Mouse (Mus musculus): ENCODE results near the gene Fahd1. TPM values are rescaled to one million over a fixed set of nuclear protein-coding genes. Genes with fewer than 3 reads are reported as not detected.

The Fahd1 gene
- polyA plus RNA-seq, 1 experiment, result 108 TPM

GRCm38 (mm10) chr17:24873695-24874404, 23.7 kb upstream of the Fahd1 start:
- Histone ChIP-seq H3K4me1 (ENCODE audit: control insufficient read depth, insufficient read depth, insufficient read length, low read length) (peaks cover 8% of the 10 kb centered on the region), H3K27me3 (ENCODE audit: control insufficient read depth, insufficient read depth, low read length) (no peaks in the 10 kb centered on the region), H3K27ac (ENCODE audit: insufficient read depth, low read depth, low read length) (no peak overlapping the region), H3K36me3 (ENCODE audit: control insufficient read depth, insufficient read depth, low read length) (no peaks in the 10 kb centered on the region), H3K4me3 (ENCODE audit: low read depth, low read length) (no peak overlapping the region)
- 67% methylated on average over 4 of the region's 4 CpGs for WGBS
- TF ChIP-seq POLR2A (IDR thresholded peaks at IDR 0.05; ENCODE audit: low read depth, low read length), result no peak
- no peak for TF ChIP-seq CTCF (IDR thresholded peaks at IDR 0.05; ENCODE audit: extremely low read depth, insufficient read length, insufficient replicate concordance, low read depth, low read length)

GRCm38 (mm10) chr17:24867914-24868313, 17.8 kb upstream of the Fahd1 start:
- Histone ChIP-seq H3K27ac (ENCODE audit: insufficient read depth, low read depth, low read length) (no peak overlapping the region), H3K27me3 (ENCODE audit: control insufficient read depth, insufficient read depth, low read length) (no peaks in the 10 kb centered on the region), H3K4me1 (ENCODE audit: control insufficient read depth, insufficient read depth, insufficient read length, low read length) (no peaks in the 10 kb centered on the region), H3K4me3 (ENCODE audit: low read depth, low read length) (no peak overlapping the region), H3K36me3 (ENCODE audit: control insufficient read depth, insufficient read depth, low read length) (peaks cover 29% of the 10 kb centered on the region)
- 92% methylated on average over 10 of the region's 10 CpGs for WGBS
- TF ChIP-seq CTCF (IDR thresholded peaks at IDR 0.05; ENCODE audit: extremely low read depth, insufficient read length, insufficient replicate concordance, low read depth, low read length), result no peak
- TF ChIP-seq POLR2A (IDR thresholded peaks at IDR 0.05; ENCODE audit: low read depth, low read length), result no peak

- WGBS, result 95% methylated on average over 8 of the region's 8 CpGs
- Histone ChIP-seq H3K4me3 (ENCODE audit: low read depth, low read length) (no peak within 1 kb of the TSS), H3K4me1 (ENCODE audit: control insufficient read depth, insufficient read depth, insufficient read length, low read length) (no peaks in the 10 kb centered on the region), H3K36me3 (ENCODE audit: control insufficient read depth, insufficient read depth, low read length) (peaks cover 44% of the 10 kb centered on the region), H3K27ac (ENCODE audit: insufficient read depth, low read depth, low read length) (no peak within 1 kb of the TSS), H3K27me3 (ENCODE audit: control insufficient read depth, insufficient read depth, low read length) (no peaks in the 10 kb centered on the region)
- no peak for TF ChIP-seq CTCF (IDR thresholded peaks at IDR 0.05; ENCODE audit: extremely low read depth, insufficient read length, insufficient replicate concordance, low read depth, low read length)
- no peak for TF ChIP-seq POLR2A (IDR thresholded peaks at IDR 0.05; ENCODE audit: low read depth, low read length)
Measured at GRCm38 (mm10) chr17:24865776-24866175, 15.6 kb upstream of the Fahd1 start, which contains the start of gene Igfals. Igfals (plus strand) TSS chr17:24865997.

- no peak overlapping the region for H3K4me3 ChIP-seq (ENCODE audit: low read depth, low read length)
- H3K36me3 ChIP-seq (ENCODE audit: control insufficient read depth, insufficient read depth, low read length), result peaks cover 66% of the 10 kb centered on the region
- no peaks in the 10 kb centered on the region for H3K4me1 ChIP-seq (ENCODE audit: control insufficient read depth, insufficient read depth, insufficient read length, low read length)
- WGBS, result 99% methylated on average over 3 of the region's 3 CpGs
- no peak overlapping the region for H3K27ac ChIP-seq (ENCODE audit: insufficient read depth, low read depth, low read length)
- no peak for TF ChIP-seq POLR2A (IDR thresholded peaks at IDR 0.05; ENCODE audit: low read depth, low read length)
- TF ChIP-seq CTCF (IDR thresholded peaks at IDR 0.05; ENCODE audit: extremely low read depth, insufficient read length, insufficient replicate concordance, low read depth, low read length), result no peak
- H3K27me3 ChIP-seq (ENCODE audit: control insufficient read depth, insufficient read depth, low read length), result no peaks in the 10 kb centered on the region
Measured at GRCm38 (mm10) chr17:24861785-24862184, 11.6 kb upstream of the Fahd1 start.

- Histone ChIP-seq H3K27me3 (ENCODE audit: control insufficient read depth, insufficient read depth, low read length) (no peaks in the 10 kb centered on the region), H3K36me3 (ENCODE audit: control insufficient read depth, insufficient read depth, low read length) (peaks cover 72% of the 10 kb centered on the region), H3K4me3 (ENCODE audit: low read depth, low read length) (no peak overlapping the region), H3K4me1 (ENCODE audit: control insufficient read depth, insufficient read depth, insufficient read length, low read length) (no peaks in the 10 kb centered on the region), H3K27ac (ENCODE audit: insufficient read depth, low read depth, low read length) (no peak overlapping the region)
- WGBS, result 90% methylated on average over 8 of the region's 8 CpGs
- TF ChIP-seq CTCF (IDR thresholded peaks at IDR 0.05; ENCODE audit: extremely low read depth, insufficient read length, insufficient replicate concordance, low read depth, low read length) (no peak), POLR2A (IDR thresholded peaks at IDR 0.05; ENCODE audit: low read depth, low read length) (no peak)
Measured at GRCm38 (mm10) chr17:24860076-24860475, 9.9 kb upstream of the Fahd1 start.

- 86% methylated on average over 6 of the region's 6 CpGs for WGBS
- no peak overlapping the region for H3K4me3 ChIP-seq (ENCODE audit: low read depth, low read length)
- no peaks in the 10 kb centered on the region for H3K4me1 ChIP-seq (ENCODE audit: control insufficient read depth, insufficient read depth, insufficient read length, low read length)
- no peaks in the 10 kb centered on the region for H3K27me3 ChIP-seq (ENCODE audit: control insufficient read depth, insufficient read depth, low read length)
- H3K36me3 ChIP-seq (ENCODE audit: control insufficient read depth, insufficient read depth, low read length), result peaks cover 71% of the 10 kb centered on the region
- H3K27ac ChIP-seq (ENCODE audit: insufficient read depth, low read depth, low read length), result no peak overlapping the region
- TF ChIP-seq CTCF (IDR thresholded peaks at IDR 0.05; ENCODE audit: extremely low read depth, insufficient read length, insufficient replicate concordance, low read depth, low read length), result no peak
- no peak for TF ChIP-seq POLR2A (IDR thresholded peaks at IDR 0.05; ENCODE audit: low read depth, low read length)
Measured at GRCm38 (mm10) chr17:24858967-24859366, 8.8 kb upstream of the Fahd1 start.

- 81% methylated on average over 8 of the region's 8 CpGs for WGBS
- H3K4me3 ChIP-seq (ENCODE audit: low read depth, low read length), result no peak overlapping the region
- no peaks in the 10 kb centered on the region for H3K27me3 ChIP-seq (ENCODE audit: control insufficient read depth, insufficient read depth, low read length)
- no peak overlapping the region for H3K27ac ChIP-seq (ENCODE audit: insufficient read depth, low read depth, low read length)
- no peaks in the 10 kb centered on the region for H3K4me1 ChIP-seq (ENCODE audit: control insufficient read depth, insufficient read depth, insufficient read length, low read length)
- peaks cover 70% of the 10 kb centered on the region for H3K36me3 ChIP-seq (ENCODE audit: control insufficient read depth, insufficient read depth, low read length)
- TF ChIP-seq POLR2A (IDR thresholded peaks at IDR 0.05; ENCODE audit: low read depth, low read length), result no peak
- no peak for TF ChIP-seq CTCF (IDR thresholded peaks at IDR 0.05; ENCODE audit: extremely low read depth, insufficient read length, insufficient replicate concordance, low read depth, low read length)
Measured at GRCm38 (mm10) chr17:24857831-24858470, 7.8 kb upstream of the Fahd1 start.

All from small intestine, adult 2 months (tissue).